Mouse (Mus musculus): Measurements from ENCODE around the gene Mapk14.

GRCm38 (mm10) chr17:28712305-28712704, 21.2 kb downstream of the Mapk14 start:
- TF ChIP-seq CTCF (IDR thresholded peaks at IDR 0.05; ENCODE audit: low read depth) (no peak), EP300 (IDR thresholded peaks at IDR 0.05; ENCODE audit: low read depth) (no peak)

Measured in liver, postnatal 0 days (tissue).